Comparison of ENCODE assay signal across 8 mouse cellular contexts in genomic region chr13:108214081-108214484, GRCm38 (mm10). TPM values are rescaled to one million over a fixed set of nuclear protein-coding genes. Genes with fewer than 3 reads are reported as not detected.
DNase-seq lines count a peak whose midpoint lies in the region; ATAC-seq lines count a peak whose summit lies in the region.

Gene Elovl7, plus strand, starts transcription at chr13:108214404.

- peaks cover 13% of the 10 kb centered on the region for H3K4me1 ChIP-seq in erythroblast, embryonic 14.5 days (ENCODE audit: control insufficient read depth)
- H3K4me1 ChIP-seq in limb, embryonic 13.5 days, result peaks cover 10% of the 10 kb centered on the region
- H3K4me1 ChIP-seq in midbrain, embryonic 14.5 days (ENCODE audit: control insufficient read depth, insufficient read depth, low read length), result peaks cover 6% of the 10 kb centered on the region; the same call in 1 of the 2 replicates

- peak within 1 kb of the TSS; percentile 69 for H3K9ac ChIP-seq in limb, embryonic 13.5 days
- peak within 1 kb of the TSS; percentile 59 for H3K9ac ChIP-seq in midbrain, embryonic 14.5 days (replicated peaks; ENCODE audit: low read length)

- H3K27me3 ChIP-seq in erythroblast, embryonic 14.5 days (ENCODE audit: control insufficient read depth), result peaks cover 53% of the 10 kb centered on the region
- peaks cover 66% of the 10 kb centered on the region for H3K27me3 ChIP-seq in limb, embryonic 13.5 days
- H3K27me3 ChIP-seq in midbrain, embryonic 14.5 days (ENCODE audit: control insufficient read depth, insufficient read depth, low read length), result peaks cover 21% of the 10 kb centered on the region

- H3K4me2 ChIP-seq in limb, embryonic 13.5 days (replicated peaks), result peak within 1 kb of the TSS; percentile 100
- peak within 1 kb of the TSS; percentile 100 for H3K4me2 ChIP-seq in midbrain, embryonic 14.5 days (ENCODE audit: low read length)

- H3K36me3 ChIP-seq in erythroblast, embryonic 14.5 days (ENCODE audit: control insufficient read depth), result no peaks in the 10 kb centered on the region
- no peaks in the 10 kb centered on the region for H3K36me3 ChIP-seq in limb, embryonic 13.5 days
- H3K36me3 ChIP-seq in midbrain, embryonic 14.5 days (ENCODE audit: control insufficient read depth, insufficient read depth, low read length), result no peaks in the 10 kb centered on the region

- H3K27ac ChIP-seq in limb, embryonic 13.5 days, result no peak within 1 kb of the TSS
- H3K27ac ChIP-seq in midbrain, embryonic 14.5 days (replicated peaks; ENCODE audit: low read depth, low read length), result no peak within 1 kb of the TSS

- DNase-seq in embryo, embryonic 9.5 days (ENCODE audit: extremely low spot score), result peak; percentile 73
- peak; percentile 8 for DNase-seq in heart, adult 8-10 months (ENCODE audit: low spot score)
- peak; percentile 90 for DNase-seq in kidney, adult 8-10 months
- peak; percentile 81 for DNase-seq in midbrain, embryonic 14.5 days
- peak; percentile 53 to 61 for DNase-seq in spleen, postnatal 14 days (ENCODE audit: low spot score in 2 of 2)

- H3K9me3 ChIP-seq in erythroblast, embryonic 14.5 days (ENCODE audit: control insufficient read depth, low read length), result no peaks in the 10 kb centered on the region; the same call in 1 of the 2 replicates
- H3K9me3 ChIP-seq in limb, embryonic 13.5 days, result no peaks in the 10 kb centered on the region
- H3K9me3 ChIP-seq in midbrain, embryonic 14.5 days (ENCODE audit: control insufficient read depth, low read length), result no peaks in the 10 kb centered on the region

- WGBS in limb, embryonic 13.5 days, result under 1% methylated on average over 40 of the region's 40 CpGs
- WGBS in midbrain, embryonic 14.5 days, result under 1% methylated on average over 40 of the region's 40 CpGs

- no peak for ATAC-seq in erythroblast, adult 5-6 weeks (replicated peaks; ENCODE audit: low FRiP score, poor library complexity, severe bottlenecking)
- peak; percentile 89 for ATAC-seq in limb, embryonic 13.5 days (ENCODE audit: low FRiP score, low read depth)
- peak; percentile 88 for ATAC-seq in midbrain, embryonic 14.5 days (ENCODE audit: low FRiP score, low TSS enrichment)

- peak within 1 kb of the TSS; percentile 59 for H3K4me3 ChIP-seq in erythroblast, embryonic 14.5 days (replicated peaks)
- H3K4me3 ChIP-seq in limb, embryonic 13.5 days, result peak within 1 kb of the TSS; percentile 73
- H3K4me3 ChIP-seq in midbrain, embryonic 14.5 days (replicated peaks; ENCODE audit: low read depth, low read length), result peak within 1 kb of the TSS; percentile 77

RNA-seq across cellular contexts. Expression of gene Elovl7, which starts in this region (rescaled TPM):
- polyA plus RNA-seq in erythroblast, embryonic 14.5 days (2012), result not detected in 2 replicates
- 1.0 and 4.0 TPM in 2 replicates for total RNA-seq in erythroblast, adult 5-6 weeks (2015; ENCODE audit: low replicate concordance)
- total RNA-seq in erythroblast, adult 5-6 weeks (2017; ENCODE audit: low replicate concordance), result not detected in 2 replicates
- total RNA-seq in heart, adult 8-10 months (2022), result under 1 TPM; 0.14 to 0.34 (median 0.22) TPM
- polyA plus RNA-seq in limb, embryonic 13.5 days (2015; fragmentation: Nextera tagmentation; extraction: Ambion mirVana), result 1.8 and 2.2 TPM in 2 replicates
- polyA plus RNA-seq in midbrain, embryonic 14.5 days (2014; fragmentation: Nextera tagmentation; extraction: Ambion mirVana), result 1.1 and 1.5 TPM in 2 replicates

Comparison
In these comparisons a context has a peak if more than half of its experiments do, and no peak if none do; other contexts are left out.
1. Peak in DNase-seq in heart, adult 8-10 months; RNA of the gene not detected or under 1 TPM.
2. DNase-seq: peak in every context shown above with its lines; median percentile 90 in kidney, adult 8-10 months; 81 in midbrain, embryonic 14.5 days; 73 in embryo, embryonic 9.5 days; 57 in spleen, postnatal 14 days; 8 in heart, adult 8-10 months.